Mouse (Mus musculus) ovary, postnatal 36 days (tissue): Measurements from ENCODE around the gene Tmem53.

ENCODE experiments used
- DNase-seq: peaks from one replicate; pipeline ENCODE4 v3.0.0; 2022; ENCODE audit warnings: low spot score, mixed read lengths

The Tmem53 gene

GRCm38 (mm10) chr4:117283271-117284191, 31.8 kb downstream of the Tmem53 start:
- no peak for DNase-seq

- no peak for DNase-seq
These were observed 32.6 kb downstream of the Tmem53 start for GRCm38 (mm10) chr4:117284363-117284762.

- DNase-seq: no peak
These were observed 36.7 kb downstream of the Tmem53 start for GRCm38 (mm10) chr4:117288277-117288926.

GRCm38 (mm10) chr4:117288927-117289801, 37.4 kb downstream of the Tmem53 start:
- peak; percentile 81 for DNase-seq

DNA sequence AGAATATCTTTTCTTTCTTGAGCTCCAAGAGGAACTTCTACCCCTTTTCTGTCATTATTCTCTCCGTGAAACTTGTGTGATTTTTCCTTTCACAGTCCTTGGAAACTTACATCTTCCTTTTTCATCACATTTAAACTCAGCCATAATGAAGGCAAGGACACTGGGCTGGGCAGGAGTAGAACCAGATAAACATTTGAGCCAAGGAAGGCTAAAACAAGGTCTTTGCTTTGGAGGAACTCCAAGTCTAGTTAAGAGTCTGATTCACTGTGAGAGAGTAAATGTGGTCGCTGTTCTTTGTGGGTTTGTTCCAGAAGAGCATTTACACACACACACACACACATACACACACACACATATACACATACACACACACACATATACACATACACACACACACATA, 39.9 kb downstream of the Tmem53 start:
- DNase-seq: no peak

DNA sequence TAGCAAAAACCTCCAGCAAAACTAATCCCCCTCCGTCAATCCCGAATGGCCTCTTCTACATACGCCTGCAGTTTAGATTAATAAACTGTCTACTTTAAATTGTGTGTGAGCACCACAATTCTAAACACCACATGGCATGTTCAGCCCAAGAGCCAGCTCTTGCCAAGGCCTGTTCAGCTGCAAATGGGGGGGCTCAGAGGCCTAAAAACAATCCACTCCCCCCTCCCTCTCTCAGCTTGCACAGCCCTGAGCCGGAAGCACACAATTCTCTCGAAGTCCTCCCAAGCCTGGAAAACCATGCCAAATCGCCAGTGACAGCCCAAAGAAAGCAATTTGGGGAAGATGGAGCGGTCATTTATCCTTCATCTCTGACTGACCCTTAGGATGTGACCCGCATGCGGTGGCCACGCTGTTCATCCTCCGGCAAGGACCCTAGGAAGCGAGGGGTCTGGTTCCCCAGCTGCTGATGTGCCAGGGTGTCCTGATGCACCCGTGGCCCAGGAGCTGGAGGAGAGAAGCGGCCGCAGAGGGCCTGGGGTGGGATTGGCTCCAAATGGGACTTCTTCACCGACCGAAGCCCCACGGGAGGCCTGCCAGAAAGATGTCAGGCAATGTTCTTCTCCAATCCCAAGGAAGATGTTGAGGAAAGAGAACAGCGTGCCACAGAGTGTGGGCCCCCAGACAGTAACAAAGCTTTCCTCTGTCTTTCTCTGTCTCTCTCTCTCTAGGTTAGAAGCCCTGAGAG, 45.3 kb downstream of the Tmem53 start:
- no peak for DNase-seq

GRCm38 (mm10) chr4:117297819-117298218, 46.1 kb downstream of the Tmem53 start:
- DNase-seq: no peak

DNA sequence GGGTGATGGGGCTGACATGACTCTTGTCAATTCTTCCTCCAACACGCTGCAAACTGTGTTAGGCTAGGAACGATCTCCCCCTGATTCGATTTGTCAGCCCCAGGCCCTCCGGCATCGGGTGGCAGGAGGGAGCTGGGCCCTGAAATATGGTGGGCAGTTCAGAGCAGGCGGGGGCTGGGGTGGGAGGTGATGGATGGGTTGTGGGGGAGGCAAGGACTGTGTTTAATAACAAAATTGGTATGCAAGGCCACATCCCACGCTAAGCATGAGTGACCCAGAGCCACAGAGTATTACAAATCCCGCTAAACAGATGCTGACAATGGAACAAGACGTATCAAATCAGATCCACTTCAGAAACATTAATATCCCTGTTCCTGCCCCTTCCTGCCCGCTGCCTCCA, 48.2 kb downstream of the Tmem53 start:
- no peak for DNase-seq

DNA sequence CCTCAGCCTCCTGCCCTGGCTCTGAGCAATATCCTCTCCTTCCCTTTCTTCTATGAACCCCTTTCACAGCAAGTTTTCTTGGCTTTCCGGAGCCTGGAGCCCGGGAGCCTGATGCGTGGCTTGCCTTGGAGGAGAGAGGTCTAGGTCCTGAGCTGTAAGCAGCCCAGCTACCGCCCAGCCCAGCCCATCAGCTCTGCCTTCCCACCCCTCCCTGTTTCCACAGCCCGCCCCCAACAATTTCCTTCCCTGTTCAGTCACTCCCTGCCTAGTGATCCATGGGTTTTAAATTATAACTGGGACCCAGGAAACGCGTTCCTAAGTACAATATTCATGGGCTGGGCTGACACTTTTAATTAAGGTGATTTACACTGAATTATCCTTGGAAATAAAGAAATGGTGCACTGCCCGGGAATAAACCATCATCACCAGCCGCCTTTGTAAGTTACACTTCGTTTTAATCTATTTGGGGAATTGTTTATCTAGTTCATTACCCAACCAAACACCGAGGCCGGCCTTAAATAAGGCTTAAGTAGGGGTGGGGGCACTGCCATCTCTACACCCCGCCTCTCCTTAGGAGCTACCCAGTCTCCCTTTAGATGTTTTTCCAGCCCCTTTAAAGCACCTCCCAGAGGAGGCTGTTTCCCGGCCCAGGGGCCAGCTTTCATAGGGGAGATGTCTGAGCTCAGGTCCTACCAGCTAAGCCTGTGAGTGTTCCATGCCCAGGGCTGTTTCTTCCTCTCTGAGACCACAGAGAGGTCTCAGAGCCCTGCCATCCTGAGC, 50.5 kb downstream of the Tmem53 start:
- no peak for DNase-seq

DNA sequence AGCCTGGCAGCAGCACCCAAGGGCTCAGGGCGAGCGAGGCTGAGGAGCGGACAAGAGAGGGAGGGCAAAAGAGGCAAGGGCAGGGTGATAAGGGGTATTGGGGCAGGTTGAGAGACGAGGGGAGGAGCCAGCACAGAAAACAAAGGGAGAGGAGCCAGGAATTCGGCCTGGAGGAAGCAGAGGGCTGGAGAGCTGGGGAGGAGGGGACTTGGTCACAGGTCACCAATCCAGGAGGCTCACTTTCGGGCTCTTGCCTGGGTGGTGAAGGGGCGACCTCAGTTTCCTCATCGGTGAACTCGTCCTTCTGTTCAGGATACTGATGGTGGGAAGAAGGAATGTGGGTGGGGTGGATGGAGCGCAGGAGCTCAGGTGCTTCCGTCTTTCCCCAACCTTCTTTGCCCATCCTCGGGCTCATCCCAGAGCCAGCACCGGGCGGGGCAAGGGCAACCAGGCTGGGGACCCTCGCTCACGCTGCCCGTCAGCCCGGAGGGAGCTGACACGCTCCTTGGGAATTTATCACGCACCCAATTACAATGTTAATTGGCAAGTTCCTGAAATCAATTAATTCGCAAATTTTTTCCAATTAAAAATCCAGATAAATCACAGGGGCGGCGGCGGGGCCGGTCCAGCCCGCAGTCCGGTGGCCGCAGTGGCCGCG, 52.0 kb downstream of the Tmem53 start:
- no peak for DNase-seq

DNA sequence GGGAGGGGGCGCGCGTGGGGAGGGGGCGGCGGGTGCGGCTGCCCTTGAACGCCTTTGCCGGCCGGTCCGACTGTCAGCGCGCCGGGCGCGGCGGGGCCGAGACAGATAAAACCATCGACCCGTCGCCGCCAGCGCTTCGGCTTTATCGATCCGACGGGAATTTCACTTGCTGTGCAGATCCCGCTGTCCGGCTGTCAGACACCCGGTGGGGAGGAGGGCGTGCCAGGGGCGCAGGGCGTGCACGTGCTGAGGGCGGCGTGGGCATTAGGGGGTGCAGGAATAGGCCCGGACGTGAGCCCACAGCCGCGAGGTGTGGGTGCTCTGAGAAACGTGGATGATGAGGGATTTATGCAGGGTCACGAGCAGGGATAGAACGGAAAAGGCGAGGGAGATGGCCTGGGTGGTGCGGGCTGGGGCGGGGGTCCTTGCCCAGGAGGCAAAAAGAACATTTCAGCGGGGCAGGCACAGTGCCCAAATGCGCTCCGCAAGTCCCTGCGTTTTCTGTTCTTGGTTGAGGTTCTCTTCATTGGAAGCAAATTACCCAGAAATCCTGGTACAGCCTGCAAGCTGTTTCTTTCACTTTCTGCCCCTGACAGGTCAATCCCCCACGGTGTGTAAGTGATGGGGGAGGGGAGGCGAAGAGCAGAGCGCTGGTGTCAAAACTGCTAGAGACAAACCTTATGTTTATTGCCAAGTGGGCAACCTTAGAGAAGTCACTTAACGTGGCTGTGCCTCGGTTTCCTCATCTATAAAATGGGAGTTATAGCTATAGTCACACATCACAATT, 52.7 kb downstream of the Tmem53 start:
- DNase-seq: peak; percentile 23

DNA sequence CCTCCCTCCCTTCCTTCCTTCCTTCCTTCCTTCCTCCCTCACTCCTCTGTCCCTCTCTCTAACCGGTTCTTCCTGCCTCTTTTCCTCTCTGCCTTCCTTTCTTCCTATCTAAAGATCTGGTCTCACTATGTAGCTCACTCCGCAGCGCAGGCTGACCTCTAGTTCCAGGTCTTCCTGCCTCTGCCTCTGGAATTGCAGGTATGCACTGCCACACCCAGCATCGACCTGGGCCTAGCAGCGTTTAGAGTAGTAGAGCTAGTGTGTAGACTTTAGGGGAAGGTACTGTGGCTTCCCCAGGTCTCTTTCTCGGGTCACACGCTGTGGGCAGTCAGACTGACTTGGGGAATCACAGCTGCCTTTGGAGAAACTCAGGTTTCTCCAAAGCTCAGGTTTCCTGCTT, 53.7 kb downstream of the Tmem53 start:
- no peak for DNase-seq

DNA sequence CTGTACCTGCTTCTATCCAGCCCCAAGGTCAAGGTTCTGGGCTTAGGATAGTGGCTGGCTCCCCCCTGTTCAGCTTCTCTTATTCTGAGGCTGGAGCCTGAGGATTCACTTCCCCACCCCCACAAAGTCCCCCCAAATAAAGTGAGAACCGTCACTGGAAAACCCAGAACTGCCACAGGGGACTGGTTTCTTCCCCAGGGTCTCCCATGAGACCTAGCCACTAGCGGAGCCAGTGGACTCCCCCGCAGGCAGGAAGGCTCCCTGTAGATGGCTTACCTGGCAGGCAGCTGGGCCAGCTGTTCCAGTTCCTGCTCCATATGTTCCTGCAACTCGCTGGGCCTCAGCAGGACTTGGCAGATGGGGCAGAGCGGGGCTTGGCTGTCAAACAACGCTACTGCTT, 55.5 kb downstream of the Tmem53 start:
- DNase-seq: no peak

GRCm38 (mm10) chr4:117309427-117309826, 57.7 kb downstream of the Tmem53 start:
- no peak for DNase-seq

- no peak for DNase-seq
These were observed 60.1 kb downstream of the Tmem53 start for GRCm38 (mm10) chr4:117311891-117312290.

GRCm38 (mm10) chr4:117312416-117313084, 60.8 kb downstream of the Tmem53 start:
- DNase-seq: no peak

DNA sequence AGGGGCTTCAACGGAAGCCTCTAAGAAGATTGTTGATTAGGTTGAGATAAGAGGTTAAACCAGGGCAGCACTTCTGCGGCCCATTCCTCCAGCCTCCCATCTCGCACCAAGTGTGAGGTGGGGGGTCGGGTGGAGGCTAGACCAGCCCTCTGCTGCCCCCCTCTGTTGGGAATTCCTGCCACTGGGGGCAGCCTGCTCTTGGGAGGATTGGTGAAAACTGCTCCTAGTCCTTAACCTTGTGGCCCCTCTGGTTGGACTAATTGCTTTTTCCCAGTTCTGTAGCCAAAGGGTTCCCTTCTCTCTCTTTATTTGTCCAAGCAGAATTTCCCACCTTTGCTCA, 61.3 kb downstream of the Tmem53 start:
- peak; percentile 53 for DNase-seq

DNA sequence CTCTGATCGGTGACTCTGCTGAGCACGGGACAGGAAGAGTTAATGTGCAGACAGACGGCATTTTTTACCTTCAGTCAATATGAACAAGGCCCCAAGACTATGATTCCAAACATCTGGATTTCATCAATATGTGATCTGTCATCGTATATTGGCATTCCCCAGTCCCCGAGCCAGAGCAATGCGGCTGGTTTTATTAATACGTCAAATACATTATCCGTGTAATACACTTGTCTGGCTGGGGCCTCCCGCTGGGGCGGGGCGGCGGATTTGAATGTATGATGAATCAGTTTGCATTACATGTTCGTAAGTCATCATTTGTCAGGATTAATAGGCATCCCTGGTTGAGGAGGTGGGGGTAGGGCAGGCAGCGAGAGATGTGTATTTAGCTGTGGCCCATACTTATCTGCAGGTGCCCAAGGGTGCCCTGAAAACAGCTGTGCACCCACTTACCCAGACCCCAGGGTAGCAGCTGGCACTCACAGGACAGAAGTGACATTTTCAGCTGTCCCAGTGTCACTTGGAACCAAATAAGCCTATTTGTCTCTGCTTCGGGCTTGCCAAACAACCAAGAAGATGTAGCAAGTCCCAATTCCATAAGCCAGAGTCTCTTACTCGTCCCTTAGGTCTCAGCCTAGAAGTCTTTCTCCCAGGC, 63.2 kb downstream of the Tmem53 start:
- DNase-seq: no peak

GRCm38 (mm10) chr4:117316800-117317199, 65.0 kb downstream of the Tmem53 start:
- DNase-seq: no peak
